Mouse (Mus musculus) lung, postnatal 4 days (tissue): Measurements from ENCODE around the gene Ctss.
"Not testable (repeated sequence)": the region's sequence is repeated elsewhere in the genome, so short reads cannot be mapped to it uniquely, and the experiment has no call there.

Experiments used
- DNase-seq, 2 experiments: peaks; one replicate each; pipeline ENCODE4 v3.0.0; 2021

Gene Ctss

DNA sequence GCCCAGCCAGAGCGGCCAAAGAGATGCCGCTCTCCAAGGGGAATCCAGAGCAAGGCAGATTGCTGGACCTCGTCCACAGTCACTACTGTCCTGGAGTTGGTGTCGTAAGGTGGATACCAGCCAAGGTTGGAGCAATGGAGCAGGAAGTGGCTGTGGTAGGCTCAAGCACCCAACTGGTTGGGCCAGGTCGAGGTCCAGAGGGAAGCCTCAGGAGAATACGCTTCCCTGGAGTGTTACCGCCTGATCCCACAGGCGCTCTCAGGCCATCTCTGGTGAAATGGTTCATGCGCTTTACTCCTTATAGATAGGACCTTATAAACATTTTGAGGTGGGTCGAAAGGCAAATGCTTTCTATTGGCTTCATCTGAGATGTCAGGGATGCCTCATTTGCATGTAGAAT lies 12.3 kb downstream of the Ctss start:
- DNase-seq, result no peak

DNA sequence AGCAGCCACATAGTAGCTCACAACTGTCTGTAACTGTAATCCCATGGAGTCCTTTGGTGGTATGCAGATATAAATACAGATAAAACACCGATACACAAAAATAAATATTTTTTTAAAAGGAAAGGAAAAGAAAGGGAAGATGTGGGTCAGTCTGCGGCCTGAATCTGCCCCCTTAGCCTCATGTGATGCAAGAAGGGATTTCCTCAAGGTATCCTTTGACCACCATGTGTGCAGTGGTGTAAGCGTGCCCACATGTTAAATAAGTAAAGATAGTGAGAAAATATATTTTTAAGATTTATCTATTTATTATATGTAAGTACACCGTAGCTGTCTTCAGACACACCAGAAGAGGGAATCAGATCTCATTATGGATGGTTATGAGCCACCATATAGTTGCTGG lies 13.3 kb downstream of the Ctss start:
- DNase-seq, result no peak

DNA sequence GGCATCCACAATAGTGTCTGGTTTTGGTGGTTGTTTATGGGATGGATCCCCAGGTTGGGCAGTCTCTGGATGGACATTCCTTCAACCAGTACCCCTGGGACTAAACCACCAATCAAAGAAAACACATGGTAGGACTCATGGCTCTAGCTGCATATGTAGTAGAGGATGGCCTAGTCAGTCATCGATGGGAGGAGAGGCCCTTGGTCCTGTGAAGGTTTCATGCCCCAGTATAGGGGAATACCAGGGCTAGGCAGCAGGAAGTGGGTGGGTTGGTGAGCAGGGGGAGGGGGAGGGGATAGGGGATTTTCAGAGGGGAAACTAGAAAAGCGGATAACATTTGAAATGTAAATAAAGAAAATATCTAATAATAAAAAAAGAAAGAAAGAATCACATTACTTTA lies 14.6 kb downstream of the Ctss start:
- DNase-seq, result not testable (repeated sequence)

DNA sequence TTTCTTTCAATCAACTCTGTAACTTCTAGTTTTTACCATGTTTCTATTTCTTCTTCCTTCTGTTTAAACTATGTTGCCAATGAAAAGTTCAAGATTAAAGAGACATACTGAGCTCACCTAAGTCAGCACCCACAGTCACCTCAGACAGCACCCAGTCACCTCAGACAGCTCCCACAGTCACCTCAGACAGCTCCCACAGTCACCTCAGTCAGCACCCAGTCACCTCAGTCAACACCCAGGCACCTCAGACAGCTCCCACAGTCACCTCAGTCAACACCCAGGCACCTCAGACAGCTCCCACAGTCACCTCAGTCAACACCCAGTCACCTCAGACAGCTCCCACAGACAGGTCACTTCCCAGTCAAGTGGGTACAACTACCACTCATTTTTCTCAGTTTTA lies 15.6 kb downstream of the Ctss start:
- no peak for DNase-seq

DNA sequence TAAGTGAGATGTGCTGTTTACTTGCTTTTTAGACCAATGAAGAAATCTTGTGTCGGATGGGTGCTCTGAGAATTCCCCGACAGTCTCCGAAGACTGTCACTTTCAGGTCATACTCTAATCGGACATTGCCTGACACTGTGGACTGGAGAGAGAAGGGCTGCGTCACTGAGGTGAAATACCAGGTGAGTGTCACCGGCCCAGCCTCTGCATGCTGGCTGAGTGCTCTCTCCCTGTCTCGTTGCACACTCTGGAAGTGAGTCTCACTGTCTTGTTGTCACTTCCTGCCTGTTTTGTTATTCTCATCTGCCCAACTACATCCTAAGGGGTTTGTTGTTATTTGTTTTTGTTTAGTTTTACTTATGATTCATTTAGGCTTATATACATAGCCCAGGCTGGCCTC lies 16.4 kb downstream of the Ctss start:
- DNase-seq, result no peak

DNA sequence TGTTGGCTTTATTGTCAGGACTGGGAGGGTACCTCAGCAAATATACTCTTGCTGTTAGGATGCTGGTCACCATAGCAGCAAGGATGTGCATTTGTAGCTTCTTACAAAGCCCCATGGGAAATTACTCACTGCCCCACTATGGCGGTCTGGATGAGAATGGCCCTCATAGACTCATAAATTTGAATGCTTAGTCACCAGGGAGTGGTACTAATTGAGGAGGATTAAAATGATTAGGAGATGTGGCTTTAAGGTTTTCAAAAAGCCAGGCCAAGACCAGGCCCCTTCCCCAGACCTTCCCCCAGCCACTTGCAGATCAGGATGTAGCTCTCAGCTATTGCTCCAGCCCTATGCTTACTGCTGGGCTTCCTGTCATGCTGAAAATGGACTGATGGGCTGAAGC lies 23.6 kb downstream of the Ctss start:
- DNase-seq, result no peak

DNA sequence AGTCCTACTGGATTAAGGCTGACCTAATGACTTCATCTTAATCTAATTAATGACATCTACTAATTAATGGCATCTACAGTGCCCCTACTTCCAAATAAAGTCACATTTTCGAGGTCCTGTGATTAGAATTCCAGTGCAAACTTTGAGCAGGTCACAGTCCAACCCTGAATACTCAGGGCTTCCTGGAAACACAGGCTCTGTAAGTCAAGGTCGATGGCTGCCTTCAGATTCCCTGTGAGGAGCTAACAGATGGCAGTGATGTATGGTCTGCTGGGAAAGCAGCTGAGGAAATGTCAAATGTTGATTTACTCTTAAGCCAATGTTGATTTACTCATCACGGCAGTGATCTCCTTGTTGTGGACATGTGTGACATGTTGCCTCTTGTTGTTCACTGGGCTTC lies 27.4 kb downstream of the Ctss start:
- no peak for DNase-seq

DNA sequence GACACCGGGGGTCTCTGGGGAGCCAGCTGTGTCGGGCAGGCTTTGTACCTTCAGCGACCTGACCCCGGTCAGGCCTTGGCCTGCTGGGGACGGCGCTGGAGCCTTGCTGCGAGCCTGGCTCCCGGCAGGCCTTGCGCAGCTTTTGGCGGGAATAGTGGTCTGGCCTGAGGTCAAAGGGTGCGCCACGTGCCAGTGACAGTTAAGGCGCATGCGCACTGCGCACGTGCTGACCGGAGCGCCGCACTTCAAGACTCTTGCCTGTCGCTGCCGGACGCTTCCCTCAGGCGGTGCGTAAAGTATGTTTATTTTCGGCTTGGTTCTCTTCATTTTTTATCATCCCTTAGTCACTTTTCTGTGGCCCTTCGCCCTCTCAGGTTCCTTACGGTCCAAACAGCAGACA lies 32.9 kb downstream of the Ctss start, which contains the start of gene Hormad1:
Gene Hormad1, plus strand, starts transcription at position 241 of the 400 bp plus-strand sequence.
- no peak for DNase-seq

DNA sequence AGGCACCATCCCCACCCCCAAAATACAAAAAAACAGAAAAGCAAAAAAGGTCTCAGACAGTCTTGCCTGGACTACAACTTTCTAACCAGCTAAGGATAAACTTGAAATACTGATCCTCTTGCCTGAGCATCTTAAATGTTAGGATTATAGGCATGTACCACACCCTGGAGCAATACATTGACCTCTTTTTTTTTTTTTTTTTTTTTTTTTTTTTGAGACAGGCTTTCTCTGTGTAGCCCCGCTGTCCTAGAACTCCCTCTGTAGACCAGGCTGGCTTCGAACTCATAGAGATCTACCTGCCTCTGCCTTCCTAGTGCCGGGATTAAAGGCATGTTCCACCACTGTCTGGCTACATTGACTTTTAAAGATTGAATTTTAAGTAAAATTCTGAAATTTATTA lies 34.2 kb downstream of the Ctss start:
- DNase-seq, result no peak

DNA sequence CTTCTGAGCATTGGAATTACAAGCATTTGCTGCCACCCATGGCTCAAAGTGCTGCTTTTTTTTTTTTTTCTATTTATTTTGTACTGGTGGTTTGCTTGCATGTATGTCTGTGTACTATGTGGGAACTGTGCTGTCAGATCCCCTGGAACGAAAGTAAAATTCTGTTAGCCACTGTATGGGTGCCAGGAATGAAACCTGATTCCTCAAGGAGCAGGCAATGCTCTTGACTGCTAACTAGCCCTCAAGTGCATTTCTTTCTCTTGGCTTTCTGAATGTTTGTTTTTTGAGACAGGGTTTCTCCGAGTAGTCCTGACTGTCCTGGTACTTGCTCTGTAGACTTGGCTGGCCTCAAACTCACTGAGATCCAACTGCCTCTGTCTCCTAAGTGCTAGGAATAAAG lies 35.2 kb downstream of the Ctss start:
- no peak for DNase-seq

DNA sequence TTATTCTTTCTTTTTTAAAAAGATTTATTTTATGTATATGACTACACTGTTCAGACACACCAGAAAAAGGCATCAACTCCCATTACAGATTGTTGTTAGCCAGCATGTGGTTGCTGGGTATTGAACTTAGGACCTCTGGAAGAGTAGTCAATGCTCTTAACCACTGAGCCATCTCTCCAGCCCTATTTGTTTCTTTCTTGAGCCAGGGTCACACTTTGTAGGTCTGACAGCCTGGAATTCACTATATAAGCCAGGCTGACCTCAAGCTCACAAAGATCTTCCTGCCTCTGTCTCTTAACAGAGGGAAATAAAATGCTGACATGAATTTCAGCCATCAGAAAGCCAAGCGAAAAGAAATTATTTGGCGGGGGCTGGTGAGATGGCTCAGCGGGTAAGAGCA lies 43.0 kb downstream of the Ctss start:
- DNase-seq, result no peak

DNA sequence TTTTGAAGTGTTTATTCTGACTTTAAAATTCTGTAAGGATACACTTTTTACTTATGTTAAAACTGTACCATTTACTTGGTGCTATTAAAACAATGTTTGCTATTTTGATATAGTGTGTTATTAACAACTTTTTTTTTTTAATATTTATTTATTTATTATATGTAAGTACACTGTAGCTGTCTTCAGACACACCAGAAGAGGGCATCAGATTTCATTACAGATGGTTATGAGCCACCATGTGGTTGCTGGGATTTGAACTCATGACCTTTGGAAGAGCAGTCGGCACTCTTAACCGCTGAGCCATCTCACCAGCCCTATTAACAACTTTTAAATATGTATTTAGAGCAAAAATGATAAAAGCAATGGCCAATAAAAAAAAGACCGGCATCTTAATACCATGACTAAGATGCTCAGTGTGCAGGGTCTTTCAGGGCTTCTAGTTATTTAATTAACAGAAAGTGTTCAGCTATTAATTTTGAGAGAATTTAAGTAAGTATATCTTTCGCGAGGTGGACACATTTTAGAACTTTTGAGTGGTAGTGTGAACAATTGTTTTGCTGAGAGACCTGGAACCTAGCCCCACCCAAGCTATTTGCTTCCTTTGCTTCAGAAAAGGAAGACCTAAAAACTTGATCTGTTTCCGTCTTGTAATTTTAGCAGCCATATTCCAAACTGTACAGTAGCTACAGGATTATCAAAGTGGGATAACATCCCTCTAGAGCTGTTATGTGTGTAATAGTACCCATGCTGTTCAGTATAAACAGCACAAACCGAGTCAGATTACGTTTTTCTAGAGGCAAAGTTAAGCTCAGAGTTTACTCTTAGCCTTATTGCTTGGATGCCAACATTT lies 61.4 kb downstream of the Ctss start:
- no peak for DNase-seq

DNA sequence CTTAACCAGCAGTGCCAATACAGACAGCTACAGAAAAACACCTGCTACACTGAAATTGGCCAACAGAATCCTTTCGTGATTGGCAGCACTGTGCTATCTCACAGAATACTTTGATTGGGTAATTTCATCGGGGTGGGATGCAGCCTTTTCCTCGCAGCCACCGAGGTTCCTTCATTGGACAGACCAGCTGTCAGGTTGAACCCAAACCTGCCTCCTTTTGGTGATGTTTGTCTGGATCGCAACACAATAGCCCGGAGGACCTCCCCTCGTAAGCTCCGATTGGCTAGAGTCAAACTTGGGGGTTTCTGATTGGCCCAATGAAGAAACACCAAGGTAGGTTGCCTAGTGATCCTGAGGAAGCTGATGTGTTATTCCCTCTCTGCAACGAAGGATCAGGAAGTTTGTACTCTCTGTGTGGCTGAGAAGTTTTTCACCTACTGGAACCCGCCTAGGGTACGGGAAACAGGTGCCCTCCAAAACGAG lies 62.1 kb downstream of the Ctss start, which contains the start of gene Golph3l:
Gene Golph3l, plus strand, starts transcription at position 331 of the 483 bp plus-strand sequence.
- DNase-seq, result peak; percentile 95 to 96

DNA sequence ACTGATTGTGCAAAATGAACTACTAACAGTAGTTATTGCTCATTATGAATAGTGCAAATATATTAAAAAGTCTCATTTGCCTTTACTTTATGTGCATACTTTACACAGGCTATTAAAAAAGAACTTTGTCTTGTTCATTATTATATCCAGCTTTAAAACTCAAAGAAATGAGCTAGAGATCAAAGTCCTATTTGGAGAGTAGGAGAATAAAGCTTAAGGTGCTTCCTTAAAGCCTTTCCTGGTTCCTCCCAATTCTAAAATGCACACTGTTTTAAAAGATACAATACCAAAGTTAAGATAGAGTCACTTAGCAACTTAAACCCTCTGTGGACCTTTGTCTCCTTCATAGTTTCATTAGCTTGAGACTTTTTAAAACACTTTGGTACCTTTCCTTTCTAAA lies 72.1 kb downstream of the Ctss start:
- no peak for DNase-seq

DNA sequence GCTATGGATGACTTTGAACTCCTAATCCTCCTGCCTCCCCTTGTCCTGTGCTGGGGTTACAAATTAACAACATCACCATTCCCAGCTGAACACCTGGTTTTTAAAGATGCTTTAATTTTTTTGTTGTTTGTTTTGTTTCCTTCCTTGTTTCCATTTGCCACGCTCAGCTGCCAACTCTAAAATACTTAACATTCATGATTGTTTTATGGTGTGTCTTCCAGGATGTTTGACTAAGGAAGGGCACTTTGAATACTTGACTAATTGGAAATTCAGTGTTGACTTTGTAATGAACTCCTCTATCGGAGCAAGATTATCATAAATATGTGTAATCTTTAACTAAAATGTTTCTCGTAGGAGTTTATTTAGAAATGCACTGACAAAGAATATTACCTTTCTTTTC lies 74.7 kb downstream of the Ctss start:
- DNase-seq, result no peak
